Mouse (Mus musculus) lung, embryonic 15.5 days (tissue): ENCODE results near the gene Bean1. TPM values are rescaled to one million over a fixed set of nuclear protein-coding genes. Genes with fewer than 3 reads are reported as not detected.

Experiments used
- ATAC-seq: fragments of 200-750 bp; cut with Nextera tagmentation; 2 replicates; pipeline ENCODE4 v1.8.0; 2017; ENCODE audit warnings: moderate number of reproducible peaks, borderline replicate concordance; ENCODE audit not compliant: low FRiP score, low TSS enrichment; ENCODE audit errors: extremely low read depth
- H3K27ac ChIP-seq: fragments of 300-500 bp; sonication (generic); 2 replicates; pipeline ENCODE4 v1.5.1; 2015; ENCODE audit warnings: moderate library complexity, mild to moderate bottlenecking, inconsistent platforms
- H3K27me3 ChIP-seq: fragments of 300-500 bp; sonication (generic); 2 replicates; pipeline ENCODE4 v1.6.1; 2015; ENCODE audit warnings: inconsistent platforms
- H3K36me3 ChIP-seq: fragments of 300-500 bp; sonication (generic); 2 replicates; pipeline ENCODE4 v1.6.1; 2015; ENCODE audit warnings: inconsistent platforms
- H3K4me1 ChIP-seq: fragments of 300-500 bp; sonication (generic); 2 replicates; pipeline ENCODE4 v1.6.1; 2015; ENCODE audit warnings: inconsistent platforms
- H3K4me2 ChIP-seq: fragments of 300-500 bp; sonication (generic); 2 replicates; pipeline ENCODE4 v1.6.1; 2015; ENCODE audit warnings: inconsistent platforms, mild to moderate bottlenecking, moderate library complexity
- H3K4me3 ChIP-seq: fragments of 300-500 bp; sonication (generic); 2 replicates; pipeline ENCODE4 v1.5.1; 2015; ENCODE audit warnings: mild to moderate bottlenecking, inconsistent platforms
- H3K9ac ChIP-seq: fragments of 300-500 bp; sonication (generic); 2 replicates; pipeline ENCODE4 v1.6.1; 2015; ENCODE audit warnings: inconsistent platforms
- H3K9me3 ChIP-seq: fragments of 300-500 bp; sonication (generic); 2 replicates; pipeline ENCODE4 v1.6.1; 2016; ENCODE audit warnings: inconsistent platforms
- WGBS: fragments of 180-500 bp; shearing (Covaris S2); methylation state at CpG from one replicate; pipeline ENCODE4 v1.1.7; 2015; 5-methylcytosine and 5-hydroxymethylcytosine counted together
- polyA plus RNA-seq: library from polyadenylated mRNA; unstranded; fragments of >200 nt; fragmentation: Nextera tagmentation; extraction: Ambion mirVana; gene quantifications from 2 replicates; pipeline ENCODE4 v1.2.1, GENCODE M21; 2015

Gene Bean1
- polyA plus RNA-seq, 1 experiment from 2014 or later, result 0.60 TPM

DNA sequence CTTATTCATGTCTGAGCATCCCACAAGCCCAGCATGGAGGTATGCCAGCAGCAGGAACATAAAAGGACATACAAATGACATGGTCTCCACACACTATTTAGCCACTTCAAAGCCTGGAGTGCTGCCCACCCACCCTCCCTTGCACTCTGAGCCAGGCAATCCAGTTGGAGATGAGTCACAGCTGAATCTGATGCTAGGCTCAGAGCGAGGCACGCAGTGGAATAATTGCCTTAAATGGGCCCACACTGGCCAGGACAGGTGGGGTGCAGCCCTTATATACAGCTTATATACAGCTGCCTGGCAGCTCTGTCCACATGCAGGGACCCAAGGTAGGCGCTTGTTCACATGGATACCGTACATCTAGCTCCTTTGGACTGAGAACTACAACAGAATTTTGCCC, 6.8 kb downstream of the Bean1 start:
- Histone ChIP-seq H3K9me3 (no peaks in the 10 kb centered on the region), H3K9ac (no peak overlapping the region), H3K27ac (no peak overlapping the region), H3K4me2 (no peak overlapping the region), H3K4me1 (no peaks in the 10 kb centered on the region), H3K4me3 (no peak overlapping the region), H3K27me3 (peaks cover 25% of the 10 kb centered on the region), H3K36me3 (no peaks in the 10 kb centered on the region)
- 77% methylated on average over 4 of the region's 4 CpGs for WGBS
- ATAC-seq, result no peak

DNA sequence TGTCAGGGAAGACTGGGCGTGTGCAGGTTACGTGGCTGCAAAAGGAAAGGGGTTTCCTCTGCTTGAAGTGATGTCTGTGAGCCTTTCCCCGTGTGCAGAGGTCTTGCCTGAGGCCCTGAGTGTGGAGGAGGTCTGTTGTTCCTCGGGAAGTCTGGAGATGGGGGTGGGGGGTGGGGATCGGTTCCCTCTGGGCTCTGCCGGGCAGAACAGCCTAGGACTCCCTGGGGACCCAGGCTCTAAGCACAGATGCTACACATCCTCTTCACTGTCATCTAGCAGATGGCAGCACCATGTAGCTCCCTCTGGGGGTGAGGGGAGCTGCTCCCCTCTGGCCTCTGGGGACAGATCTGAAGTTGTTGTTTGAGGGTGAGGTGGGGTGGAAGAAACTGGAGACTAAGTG, 14.7 kb downstream of the Bean1 start:
- H3K4me2 ChIP-seq, result no peak overlapping the region
- no peaks in the 10 kb centered on the region for H3K27me3 ChIP-seq
- WGBS, result 39% methylated on average over 6 of the region's 6 CpGs
- H3K4me1 ChIP-seq, result no peaks in the 10 kb centered on the region
- H3K9ac ChIP-seq, result no peak overlapping the region
- peak; percentile 58; the same call in 1 of the 2 replicates for ATAC-seq
- no peaks in the 10 kb centered on the region for H3K9me3 ChIP-seq
- no peak overlapping the region for H3K4me3 ChIP-seq
- H3K36me3 ChIP-seq, result no peaks in the 10 kb centered on the region
- no peak overlapping the region for H3K27ac ChIP-seq

DNA sequence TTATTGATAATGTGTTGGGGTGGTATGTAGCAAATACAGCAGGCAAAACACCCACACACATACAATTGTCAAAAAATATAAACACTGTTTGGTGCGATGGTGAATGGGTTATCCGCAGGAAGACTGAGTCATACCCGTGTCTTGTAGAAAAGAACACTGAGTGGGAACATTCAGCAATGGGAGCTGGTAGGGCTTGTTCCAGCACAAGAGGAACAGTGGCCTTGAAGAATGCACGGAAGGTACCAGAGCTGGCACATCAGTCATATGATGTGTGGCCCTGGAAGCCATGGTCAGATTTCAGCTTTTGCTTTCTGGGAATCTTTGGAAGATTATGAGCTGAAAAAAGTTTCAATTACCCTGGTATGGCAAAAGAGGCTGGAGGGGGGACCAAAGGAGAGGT, 16.6 kb downstream of the Bean1 start:
- ATAC-seq, result no peak
- 0 out of 2 replicates have a peak, but pooled peaks cover 8% of the 10 kb centered on the region for H3K4me1 ChIP-seq
- no peak overlapping the region for H3K4me2 ChIP-seq
- no peak overlapping the region for H3K27ac ChIP-seq
- no peaks in the 10 kb centered on the region for H3K9me3 ChIP-seq
- H3K27me3 ChIP-seq, result no peaks in the 10 kb centered on the region
- WGBS, result 63% methylated on average over 4 of the region's 4 CpGs
- no peaks in the 10 kb centered on the region for H3K36me3 ChIP-seq
- no peak overlapping the region for H3K4me3 ChIP-seq
- no peak overlapping the region for H3K9ac ChIP-seq

DNA sequence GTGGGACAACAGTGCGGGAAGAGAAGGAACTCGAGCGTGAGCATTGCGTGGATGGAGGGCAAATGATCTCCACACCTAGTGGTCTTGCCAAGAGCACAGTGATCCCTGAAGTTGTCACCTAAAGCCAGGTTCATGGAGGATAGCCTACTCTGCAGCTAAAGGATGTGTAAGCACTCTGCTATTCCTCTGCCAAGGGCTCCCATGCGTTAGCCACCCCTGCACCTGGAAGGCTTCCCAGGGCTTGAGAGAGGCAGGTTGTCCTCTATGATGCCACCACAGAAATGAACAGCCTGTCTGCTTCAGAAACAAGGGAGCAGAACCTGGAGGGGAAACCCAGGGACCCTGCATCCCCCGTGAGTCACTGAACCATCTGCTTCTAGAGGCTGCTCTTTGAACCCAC, 17.4 kb downstream of the Bean1 start:
- no peak for ATAC-seq
- H3K36me3 ChIP-seq, result no peaks in the 10 kb centered on the region
- no peaks in the 10 kb centered on the region for H3K27me3 ChIP-seq
- H3K4me1 ChIP-seq, result 0 out of 2 replicates have a peak, but pooled peaks cover 8% of the 10 kb centered on the region
- H3K4me2 ChIP-seq, result no peak overlapping the region
- H3K9ac ChIP-seq, result no peak overlapping the region
- WGBS, result 83% methylated on average over 6 of the region's 6 CpGs
- no peaks in the 10 kb centered on the region for H3K9me3 ChIP-seq
- H3K27ac ChIP-seq, result no peak overlapping the region
- no peak overlapping the region for H3K4me3 ChIP-seq

DNA sequence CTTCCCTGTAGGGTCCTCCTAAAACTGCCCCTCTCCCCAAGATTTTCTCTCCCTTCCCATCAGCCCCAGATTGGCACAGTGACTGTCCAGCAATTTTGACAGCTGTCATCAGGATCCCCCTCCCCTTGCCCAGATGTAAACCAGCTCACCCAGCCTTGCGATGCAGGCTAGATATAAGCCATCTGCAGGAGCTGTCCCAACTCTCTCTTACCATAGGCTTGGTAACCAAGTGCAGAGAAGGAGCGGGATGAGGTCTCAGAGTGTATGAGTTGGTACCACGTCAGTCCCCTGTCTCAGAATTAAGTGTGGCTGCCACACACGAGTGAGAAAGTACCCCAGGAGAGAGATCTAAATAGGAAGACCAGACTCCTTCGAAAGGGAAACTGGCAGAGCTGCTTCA, 18.2 kb downstream of the Bean1 start:
- no peaks in the 10 kb centered on the region for H3K36me3 ChIP-seq
- H3K9ac ChIP-seq, result no peak overlapping the region
- H3K27ac ChIP-seq, result no peak overlapping the region
- WGBS, result 48% methylated on average over 5 of the region's 5 CpGs
- no peaks in the 10 kb centered on the region for H3K27me3 ChIP-seq
- no peak for ATAC-seq
- H3K4me2 ChIP-seq, result no peak overlapping the region
- no peaks in the 10 kb centered on the region for H3K9me3 ChIP-seq
- no peak overlapping the region for H3K4me3 ChIP-seq
- 0 out of 2 replicates have a peak, but pooled peaks cover 8% of the 10 kb centered on the region for H3K4me1 ChIP-seq

DNA sequence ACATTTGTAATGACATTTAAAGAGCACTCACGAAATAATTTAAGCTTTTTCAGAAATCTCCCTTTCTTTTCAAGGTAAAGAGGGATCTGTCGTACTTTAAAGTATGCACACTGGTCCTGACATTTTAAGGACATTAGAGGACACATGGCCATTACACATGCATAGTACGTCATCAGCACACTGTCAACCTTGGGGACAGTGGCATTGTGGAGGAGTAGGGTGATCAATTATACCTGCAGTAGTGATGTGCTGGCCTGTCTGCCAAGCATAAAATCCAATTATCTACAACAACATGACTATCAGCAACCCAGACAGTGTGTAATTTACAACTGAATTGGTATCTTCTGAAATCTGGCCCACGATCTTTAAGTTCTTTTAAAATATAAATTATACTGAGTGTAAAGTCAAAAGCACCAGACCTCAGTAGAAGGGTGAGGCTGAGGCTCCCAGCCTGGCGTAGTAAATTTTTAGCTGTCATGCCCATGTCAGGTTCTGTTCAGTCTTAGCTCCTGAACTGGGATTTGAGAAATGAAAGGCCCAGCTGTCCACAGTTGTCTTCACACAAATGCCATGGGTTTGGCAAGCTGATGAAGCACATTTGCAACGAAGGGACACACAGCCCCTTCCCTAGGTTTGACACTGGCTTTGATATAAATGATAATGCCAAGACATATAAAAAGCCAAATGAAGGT, 20.7 kb downstream of the Bean1 start:
- no peak overlapping the region for H3K4me3 ChIP-seq
- H3K4me1 ChIP-seq, result 0 out of 2 replicates have a peak, but pooled peaks cover 8% of the 10 kb centered on the region
- H3K27ac ChIP-seq, result no peak overlapping the region
- H3K4me2 ChIP-seq, result no peak overlapping the region
- no peaks in the 10 kb centered on the region for H3K36me3 ChIP-seq
- no peaks in the 10 kb centered on the region for H3K9me3 ChIP-seq
- H3K27me3 ChIP-seq, result no peaks in the 10 kb centered on the region
- WGBS, result 50% methylated on average over 6 of the region's 6 CpGs
- no peak overlapping the region for H3K9ac ChIP-seq
- ATAC-seq, result no peak

DNA sequence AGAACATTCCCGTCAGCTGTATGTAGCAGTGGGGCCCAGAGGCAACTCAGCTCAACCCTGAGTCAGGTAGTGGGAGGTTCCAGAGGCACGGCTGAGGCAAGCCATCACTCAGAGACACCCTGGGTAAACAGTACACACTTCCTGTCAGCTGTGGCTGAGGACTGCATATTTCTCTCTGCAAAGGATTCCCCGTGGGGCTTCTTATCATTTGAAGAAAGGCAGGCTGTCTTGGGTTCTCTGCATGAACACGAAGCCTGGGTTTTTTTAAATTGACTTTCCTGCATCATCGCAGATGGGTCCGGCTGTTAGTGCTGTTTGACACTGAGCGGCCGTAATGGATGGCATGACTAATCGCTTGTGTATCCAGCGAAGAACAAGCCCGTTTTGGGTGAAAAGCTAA, 21.3 kb downstream of the Bean1 start:
- H3K9ac ChIP-seq, result no peak overlapping the region
- H3K4me3 ChIP-seq, result no peak overlapping the region
- ATAC-seq, result peak; percentile 85; the same call in 1 of the 2 replicates
- WGBS, result 13% methylated on average over 11 of the region's 11 CpGs
- H3K36me3 ChIP-seq, result no peaks in the 10 kb centered on the region
- H3K4me1 ChIP-seq, result 0 out of 2 replicates have a peak, but pooled peaks cover 8% of the 10 kb centered on the region
- H3K9me3 ChIP-seq, result no peaks in the 10 kb centered on the region
- no peak overlapping the region; the same call in 1 of the 2 replicates for H3K4me2 ChIP-seq
- no peak overlapping the region for H3K27ac ChIP-seq
- no peaks in the 10 kb centered on the region for H3K27me3 ChIP-seq

DNA sequence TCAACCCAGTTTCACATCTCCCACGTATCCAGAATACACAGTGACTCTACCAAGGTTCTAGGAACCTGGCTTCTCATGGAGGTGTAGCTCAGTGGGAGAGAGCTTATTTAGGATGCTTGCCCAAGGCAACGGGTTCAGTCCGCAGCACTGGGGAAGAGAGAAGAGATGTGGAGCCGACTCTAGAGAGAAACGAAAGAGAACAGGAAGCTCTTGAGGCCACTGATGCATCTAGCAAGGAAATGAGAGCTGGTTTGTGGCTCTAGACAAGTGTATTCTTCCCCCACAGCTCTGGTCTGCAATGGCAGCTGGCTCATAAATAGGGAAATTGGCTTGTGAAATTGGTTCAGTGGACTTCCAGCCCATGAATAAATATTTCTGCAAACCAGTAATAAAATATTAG, 29.6 kb downstream of the Bean1 start:
- Histone ChIP-seq H3K4me1 (no peaks in the 10 kb centered on the region), H3K4me3 (no peak overlapping the region), H3K9ac (no peak overlapping the region), H3K27me3 (no peaks in the 10 kb centered on the region), H3K9me3 (no peaks in the 10 kb centered on the region), H3K27ac (no peak overlapping the region), H3K4me2 (no peak overlapping the region), H3K36me3 (no peaks in the 10 kb centered on the region)
- 58% methylated on average over 5 of the region's 5 CpGs for WGBS
- no peak for ATAC-seq

DNA sequence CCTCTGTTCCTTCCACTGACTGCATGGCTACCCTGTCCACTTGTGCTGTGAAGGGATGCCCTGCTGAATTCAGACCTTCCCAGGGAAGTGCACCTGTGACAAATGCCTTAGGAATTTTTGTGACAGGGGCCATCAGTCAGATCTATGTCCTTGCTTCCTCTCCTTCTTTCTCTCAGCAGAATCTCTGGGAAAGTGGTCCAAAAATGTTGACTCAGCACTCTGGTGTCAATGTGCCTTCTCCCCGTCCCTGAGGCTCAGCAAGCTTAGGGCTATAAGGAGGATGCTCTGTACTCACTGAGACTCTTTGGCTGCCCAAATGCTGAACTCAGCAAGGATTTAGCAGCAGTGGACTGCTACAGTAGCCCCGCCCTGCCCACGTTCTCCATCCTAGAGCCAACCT, 31.4 kb downstream of the Bean1 start:
- H3K9me3 ChIP-seq, result no peaks in the 10 kb centered on the region
- 86% methylated on average over 3 of the region's 3 CpGs for WGBS
- H3K4me1 ChIP-seq, result no peaks in the 10 kb centered on the region
- no peak overlapping the region for H3K27ac ChIP-seq
- ATAC-seq, result no peak
- H3K27me3 ChIP-seq, result no peaks in the 10 kb centered on the region
- H3K4me2 ChIP-seq, result no peak overlapping the region
- no peaks in the 10 kb centered on the region for H3K36me3 ChIP-seq
- no peak overlapping the region for H3K9ac ChIP-seq
- no peak overlapping the region for H3K4me3 ChIP-seq

DNA sequence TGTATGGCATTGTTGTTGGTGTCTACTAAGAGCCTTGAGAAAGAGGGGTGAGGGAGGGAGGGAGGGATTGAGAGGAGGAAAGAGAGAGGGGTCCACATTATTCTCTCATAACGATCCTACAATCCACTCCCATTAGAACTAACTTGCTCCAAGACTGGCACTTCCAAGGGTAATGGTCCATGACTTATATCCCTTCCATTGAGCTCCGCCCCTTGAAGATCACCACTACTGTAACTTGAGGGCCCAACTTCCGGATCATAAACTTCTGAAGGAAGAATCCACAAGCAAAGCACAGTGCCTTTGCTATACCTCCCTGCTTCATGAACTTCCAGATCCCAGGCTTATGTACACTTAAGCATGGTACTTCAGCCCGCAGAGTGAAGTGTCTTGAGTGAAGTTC, 32.1 kb downstream of the Bean1 start:
- Histone ChIP-seq H3K36me3 (no peaks in the 10 kb centered on the region), H3K9ac (no peak overlapping the region), H3K4me3 (no peak overlapping the region), H3K27ac (no peak overlapping the region), H3K4me1 (no peaks in the 10 kb centered on the region), H3K9me3 (no peaks in the 10 kb centered on the region), H3K4me2 (no peak overlapping the region), H3K27me3 (no peaks in the 10 kb centered on the region)
- WGBS, result 82% methylated on average over 4 of the region's 4 CpGs
- no peak for ATAC-seq

DNA sequence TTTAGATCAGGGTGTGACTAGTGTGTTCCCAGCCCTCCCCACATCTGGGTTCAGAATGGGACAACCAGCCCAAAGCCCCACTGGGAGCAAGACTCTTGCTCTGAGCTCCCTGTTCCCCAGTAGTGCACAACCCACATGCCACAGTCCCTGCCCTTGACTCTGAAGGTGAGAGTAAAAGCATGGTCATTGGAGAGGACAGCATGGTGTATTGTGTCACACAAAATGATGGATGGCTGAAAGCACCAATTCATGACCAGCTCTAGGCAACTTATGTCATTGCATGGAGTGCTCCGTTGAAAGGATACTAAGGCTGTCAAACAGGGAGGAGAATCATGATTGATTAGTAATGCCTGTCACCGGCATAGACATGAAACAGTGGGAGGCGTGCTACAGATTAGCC, 35.0 kb downstream of the Bean1 start:
- ATAC-seq, result no peak

DNA sequence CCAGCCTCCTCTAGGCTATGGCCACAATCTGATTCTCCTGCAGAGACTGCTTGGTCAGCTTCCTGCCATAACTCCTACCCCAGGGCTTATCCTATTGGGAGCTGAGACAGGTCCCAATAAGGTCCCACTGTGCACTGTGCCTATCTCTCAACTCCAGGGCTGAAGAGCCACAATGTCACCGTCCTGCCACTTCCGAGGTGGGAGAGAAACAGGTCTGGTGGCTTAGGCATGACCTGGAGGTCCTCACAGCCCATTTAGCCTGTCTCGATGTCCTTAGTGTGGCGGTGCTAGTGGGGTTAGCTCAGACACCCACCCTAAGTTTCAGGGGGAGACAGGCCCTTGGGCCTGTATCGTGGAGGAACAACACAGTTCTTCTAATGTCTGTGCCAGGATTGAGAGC, 47.4 kb downstream of the Bean1 start:
- WGBS, result 88% methylated on average over 5 of the region's 5 CpGs
- no peak for ATAC-seq
- H3K4me1 ChIP-seq, result no peaks in the 10 kb centered on the region
- H3K9ac ChIP-seq, result no peak overlapping the region
- H3K4me3 ChIP-seq, result no peak overlapping the region
- no peak overlapping the region for H3K27ac ChIP-seq
- no peaks in the 10 kb centered on the region for H3K36me3 ChIP-seq
- H3K27me3 ChIP-seq, result no peaks in the 10 kb centered on the region
- H3K4me2 ChIP-seq, result no peak overlapping the region
- H3K9me3 ChIP-seq, result no peaks in the 10 kb centered on the region

More for the DNA sequence above, 35.0 kb downstream of the Bean1 start:
- H3K4me2 ChIP-seq, result no peak overlapping the region
- H3K9me3 ChIP-seq, result no peaks in the 10 kb centered on the region
- no peak overlapping the region for H3K9ac ChIP-seq
- no peaks in the 10 kb centered on the region for H3K27me3 ChIP-seq
- no peak overlapping the region for H3K27ac ChIP-seq
- H3K4me3 ChIP-seq, result no peak overlapping the region
- no peaks in the 10 kb centered on the region for H3K4me1 ChIP-seq
- H3K36me3 ChIP-seq, result no peaks in the 10 kb centered on the region
- 57% methylated on average over 3 of the region's 3 CpGs for WGBS

DNA sequence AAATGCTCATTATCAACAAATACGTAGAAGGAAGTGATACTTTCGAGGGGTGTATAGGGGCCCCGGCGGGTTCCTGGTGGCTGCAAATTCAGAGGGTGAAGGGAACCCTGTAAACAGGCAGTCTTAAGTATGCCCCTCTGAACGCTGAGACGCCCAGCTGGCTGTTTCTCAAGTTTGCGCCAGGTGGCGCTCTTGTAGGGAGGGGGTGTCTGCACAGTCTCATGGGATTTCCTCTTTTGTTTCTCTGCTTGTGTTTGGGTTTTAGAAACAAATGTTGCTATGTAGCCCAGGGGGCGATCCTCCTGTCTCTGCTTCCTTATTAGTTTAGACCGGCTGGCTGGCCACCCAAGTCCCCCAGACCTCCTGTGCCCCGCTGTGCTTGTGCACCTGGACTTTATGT, 48.8 kb downstream of the Bean1 start:
- 26% methylated on average over 11 of the region's 11 CpGs for WGBS
- Histone ChIP-seq H3K27me3 (no peaks in the 10 kb centered on the region), H3K9me3 (no peaks in the 10 kb centered on the region), H3K4me2 (no peak overlapping the region), H3K27ac (no peak overlapping the region), H3K9ac (no peak overlapping the region), H3K36me3 (no peaks in the 10 kb centered on the region), H3K4me3 (no peak overlapping the region), H3K4me1 (no peaks in the 10 kb centered on the region)
- no peak for ATAC-seq
